Mouse (Mus musculus): ENCODE data around the gene Rere. TPM values are rescaled to one million over a fixed set of nuclear protein-coding genes. Genes with fewer than 3 reads are reported as not detected.
A peak's percentile ranks its signal among the peaks of the same experiment; 100 is the strongest.

Rere gene
- polyA plus RNA-seq, 1 experiment from 2014 or later = 29.5 TPM

DNA sequence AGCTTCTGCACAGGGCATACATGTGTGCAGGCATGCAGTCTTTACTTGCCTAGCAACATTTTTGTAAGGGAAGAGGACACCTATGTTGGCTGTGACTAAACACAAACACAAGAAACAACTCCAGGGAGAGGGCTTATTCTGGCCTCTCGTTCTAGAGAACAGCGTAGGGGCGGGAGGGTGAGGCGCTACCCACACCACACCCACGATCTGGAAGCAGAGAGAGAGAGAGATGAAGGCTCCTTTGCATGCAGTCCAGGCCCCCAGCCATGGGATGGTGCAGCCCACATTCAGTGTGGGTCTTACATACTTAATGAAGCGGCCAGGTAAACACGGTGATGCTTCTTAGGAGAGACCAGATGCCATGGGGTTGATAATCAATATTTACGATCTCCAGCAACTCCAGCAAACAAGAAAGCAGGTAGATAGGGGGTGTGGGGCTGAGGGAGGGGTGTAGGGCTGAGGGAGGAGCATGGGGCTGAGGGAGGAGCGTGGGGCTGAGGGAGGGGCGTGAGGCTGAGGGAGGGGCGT, 371.7 kb downstream of the Rere start:
- WGBS = 41% methylated on average over 11 of the region's 11 CpGs
- ATAC-seq (ENCODE audit: insufficient number of reproducible peaks, low FRiP score) = no peak

DNA sequence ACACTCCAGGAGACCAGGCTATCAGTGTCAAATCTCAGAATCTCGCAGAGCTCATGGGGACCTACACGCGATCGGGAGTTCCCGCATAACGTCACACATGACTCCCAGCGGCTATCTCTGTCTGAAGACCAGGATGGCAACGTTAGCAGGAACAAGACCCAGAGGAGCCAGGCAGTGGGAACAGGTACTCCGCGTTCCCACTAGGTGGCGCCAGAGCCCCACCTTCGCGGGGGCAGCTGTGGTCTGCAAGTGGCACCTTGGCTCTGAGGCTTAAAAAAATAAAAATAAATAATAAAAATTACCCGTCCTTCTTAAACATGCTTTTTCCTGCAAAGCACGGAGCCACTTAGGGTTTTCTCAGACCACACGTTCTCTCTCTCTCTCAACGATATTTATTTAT, 374.5 kb downstream of the Rere start:
- no peaks in the 10 kb centered on the region for H3K36me3 ChIP-seq
- no peak for ATAC-seq (ENCODE audit: insufficient number of reproducible peaks, low FRiP score)
- WGBS = 4% methylated on average over 17 of the region's 17 CpGs
- H3K4me3 ChIP-seq = no peak overlapping the region
- H3K27ac ChIP-seq (ENCODE audit: poor library complexity, severe bottlenecking) = no peak overlapping the region
- peaks cover 41% of the 10 kb centered on the region for H3K27me3 ChIP-seq (replicated peaks)
- no peak overlapping the region for H3K9ac ChIP-seq
- H3K4me1 ChIP-seq (replicated peaks) = peaks cover 8% of the 10 kb centered on the region
- H3K9me3 ChIP-seq (replicated peaks) = peaks cover 6% of the 10 kb centered on the region; the same call in 1 of the 2 replicates
- H3K4me2 ChIP-seq = peak overlapping the region; percentile 50

More for the DNA sequence above, 371.7 kb downstream of the Rere start:
- peaks cover 4% of the 10 kb centered on the region; the same call in 1 of the 2 replicates for H3K4me1 ChIP-seq (replicated peaks)
- H3K9me3 ChIP-seq (replicated peaks) = peaks cover 6% of the 10 kb centered on the region; the same call in 1 of the 2 replicates
- peaks cover 48% of the 10 kb centered on the region for H3K27me3 ChIP-seq (replicated peaks)
- no peak overlapping the region for H3K4me3 ChIP-seq
- no peaks in the 10 kb centered on the region for H3K36me3 ChIP-seq
- H3K27ac ChIP-seq (ENCODE audit: poor library complexity, severe bottlenecking) = no peak overlapping the region
- H3K4me2 ChIP-seq = no peak overlapping the region
- H3K9ac ChIP-seq = no peak overlapping the region

DNA sequence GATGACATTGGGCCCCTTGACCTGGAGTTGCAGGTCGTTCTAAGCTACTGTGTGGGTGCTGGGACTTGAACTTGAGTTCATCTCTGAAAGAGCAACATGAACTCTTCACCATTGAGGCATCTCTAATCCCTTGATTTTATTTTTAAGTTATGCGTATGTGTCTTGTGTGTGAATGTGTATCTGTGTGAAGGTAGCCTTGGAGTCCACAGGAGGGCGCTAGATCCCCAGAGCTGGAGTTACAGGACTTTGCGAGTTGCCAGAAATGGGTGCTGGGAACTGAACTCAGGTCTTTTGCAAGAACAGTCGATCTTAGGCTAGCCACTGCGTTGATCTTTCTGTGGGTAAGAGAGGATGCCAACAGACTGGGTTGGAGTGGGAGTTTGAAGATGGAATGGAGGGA, 375.1 kb downstream of the Rere start:
- 82% methylated on average over 6 of the region's 6 CpGs for WGBS
- no peaks in the 10 kb centered on the region for H3K36me3 ChIP-seq
- H3K9ac ChIP-seq = no peak overlapping the region
- peaks cover 36% of the 10 kb centered on the region for H3K27me3 ChIP-seq (replicated peaks)
- no peak overlapping the region for H3K27ac ChIP-seq (ENCODE audit: poor library complexity, severe bottlenecking)
- peaks cover 13% of the 10 kb centered on the region for H3K4me1 ChIP-seq (replicated peaks)
- no peak overlapping the region for H3K4me3 ChIP-seq
- ATAC-seq (ENCODE audit: insufficient number of reproducible peaks, low FRiP score) = no peak
- peaks cover 6% of the 10 kb centered on the region; the same call in 1 of the 2 replicates for H3K9me3 ChIP-seq (replicated peaks)
- H3K4me2 ChIP-seq = no peak overlapping the region

DNA sequence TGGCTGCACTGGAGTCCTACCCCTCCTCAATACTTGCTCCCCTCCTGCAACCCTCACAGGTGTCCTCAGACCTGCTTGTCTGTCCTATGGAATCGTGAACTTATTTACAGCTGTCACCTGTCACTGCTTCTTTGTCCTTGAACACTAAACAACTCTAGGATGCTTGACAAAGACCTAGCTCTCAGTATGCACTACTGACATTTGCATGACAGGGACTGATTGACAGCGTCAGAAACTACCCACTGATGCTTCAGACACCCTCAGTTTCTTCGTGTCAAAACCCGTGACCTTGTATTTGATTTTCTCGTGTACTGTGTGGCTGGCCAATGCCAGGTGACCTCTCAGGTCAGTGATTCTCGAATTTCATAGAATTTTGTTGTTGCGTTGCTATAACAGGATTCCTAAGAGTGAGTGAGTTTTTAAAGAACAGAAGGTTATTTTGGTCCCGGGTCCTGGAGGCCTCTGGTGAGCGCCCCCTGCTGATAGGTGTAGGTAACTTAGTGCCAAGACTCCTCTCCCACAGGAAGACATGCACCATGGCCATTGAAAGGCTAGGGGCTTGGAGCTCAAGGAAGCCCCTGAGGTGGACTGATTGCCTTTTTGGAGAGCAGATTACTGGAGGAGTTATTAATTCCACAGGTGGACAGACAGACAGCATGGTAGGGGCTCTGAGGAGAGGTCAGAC, 378.6 kb downstream of the Rere start:
- H3K27me3 ChIP-seq (replicated peaks) = peaks cover 2% of the 10 kb centered on the region; the same call in 1 of the 2 replicates
- H3K4me1 ChIP-seq (replicated peaks) = peaks cover 18% of the 10 kb centered on the region
- ATAC-seq (ENCODE audit: insufficient number of reproducible peaks, low FRiP score) = no peak
- no peak overlapping the region for H3K9ac ChIP-seq
- H3K27ac ChIP-seq (ENCODE audit: poor library complexity, severe bottlenecking) = no peak overlapping the region
- WGBS = 75% methylated on average over 9 of the region's 9 CpGs
- H3K4me3 ChIP-seq = no peak overlapping the region
- no peak overlapping the region for H3K4me2 ChIP-seq
- H3K36me3 ChIP-seq = no peaks in the 10 kb centered on the region
- H3K9me3 ChIP-seq (replicated peaks) = peaks cover 6% of the 10 kb centered on the region; the same call in 1 of the 2 replicates

DNA sequence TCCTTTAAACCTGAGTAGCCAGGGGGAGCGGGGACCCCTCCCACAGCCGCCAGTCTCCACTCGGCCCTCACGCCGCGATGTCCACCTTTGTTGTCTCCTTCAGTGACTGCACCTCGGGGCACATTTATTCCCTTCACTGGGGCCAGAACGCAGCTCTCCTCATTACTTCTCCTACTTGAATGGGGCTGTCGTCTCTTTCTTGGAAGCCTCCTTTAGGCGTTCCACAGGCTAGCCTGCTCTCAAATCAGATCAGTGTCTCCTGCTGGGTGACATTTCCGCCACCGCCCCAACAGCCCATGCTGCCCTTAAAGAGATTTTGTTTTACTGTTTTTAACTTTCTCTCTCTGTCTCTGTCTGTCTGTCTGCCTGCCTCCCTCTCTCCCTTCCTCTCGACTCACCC, 380.4 kb downstream of the Rere start:
- ATAC-seq (ENCODE audit: insufficient number of reproducible peaks, low FRiP score) = no peak
- Histone ChIP-seq H3K9me3 (replicated peaks) (peaks cover 1% of the 10 kb centered on the region; the same call in 1 of the 2 replicates), H3K4me2 (peak overlapping the region; percentile 74), H3K4me3 (peak overlapping the region; percentile 39), H3K9ac (peak overlapping the region; percentile 65), H3K27me3 (replicated peaks) (no peaks in the 10 kb centered on the region; the same call in 1 of the 2 replicates), H3K27ac (ENCODE audit: poor library complexity, severe bottlenecking) (no peak overlapping the region), H3K36me3 (no peaks in the 10 kb centered on the region), H3K4me1 (replicated peaks) (peaks cover 18% of the 10 kb centered on the region)
- 7% methylated on average over 13 of the region's 13 CpGs for WGBS

DNA sequence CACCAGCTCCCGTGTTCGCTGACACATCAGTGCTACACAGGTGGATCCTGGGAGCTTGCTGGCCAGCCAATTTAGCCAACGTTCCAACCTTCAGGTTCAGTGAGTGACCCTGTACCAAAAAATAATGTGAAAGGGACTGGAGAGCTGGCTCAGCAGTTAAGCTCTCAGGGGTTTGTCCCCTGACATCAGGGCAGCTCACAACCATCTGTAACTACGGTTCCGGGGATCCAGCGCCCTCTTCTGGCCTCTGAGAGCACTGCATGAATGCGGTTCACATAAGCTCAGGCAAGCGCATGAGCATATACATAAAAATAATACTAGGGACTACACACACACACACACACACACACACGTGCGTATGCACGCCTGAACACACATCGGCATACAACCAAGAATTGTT, 381.7 kb downstream of the Rere start:
- Histone ChIP-seq H3K36me3 (no peaks in the 10 kb centered on the region), H3K9ac (no peak overlapping the region), H3K27ac (ENCODE audit: poor library complexity, severe bottlenecking) (no peak overlapping the region), H3K9me3 (replicated peaks) (peaks cover 3% of the 10 kb centered on the region; the same call in 1 of the 2 replicates), H3K4me2 (no peak overlapping the region), H3K4me1 (replicated peaks) (peaks cover 18% of the 10 kb centered on the region), H3K27me3 (replicated peaks) (no peaks in the 10 kb centered on the region; the same call in 1 of the 2 replicates), H3K4me3 (no peak overlapping the region)
- WGBS = 50% methylated on average over 12 of the region's 12 CpGs
- no peak for ATAC-seq (ENCODE audit: insufficient number of reproducible peaks, low FRiP score)

DNA sequence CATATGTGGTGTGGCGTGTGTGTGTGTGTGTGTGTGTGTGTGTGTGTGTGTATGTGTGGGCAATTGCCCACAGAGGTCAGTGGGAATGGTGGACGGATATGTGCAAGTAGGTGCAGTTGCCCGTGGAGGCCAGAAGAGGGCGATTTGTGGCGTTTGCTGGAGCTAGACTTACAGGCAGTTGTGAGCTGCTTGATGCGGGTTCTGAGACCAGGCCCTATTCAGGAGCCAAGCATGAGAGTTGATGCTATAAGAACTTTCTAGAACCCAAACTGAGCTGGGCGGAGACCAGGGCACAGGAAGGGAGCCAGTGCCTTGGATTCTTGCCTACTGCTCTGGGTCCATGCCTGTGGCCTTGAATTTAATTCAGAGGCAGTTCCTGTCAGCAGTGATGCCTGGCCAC, 383.3 kb downstream of the Rere start:
- 84% methylated on average over 7 of the region's 7 CpGs for WGBS
- no peaks in the 10 kb centered on the region for H3K36me3 ChIP-seq

DNA sequence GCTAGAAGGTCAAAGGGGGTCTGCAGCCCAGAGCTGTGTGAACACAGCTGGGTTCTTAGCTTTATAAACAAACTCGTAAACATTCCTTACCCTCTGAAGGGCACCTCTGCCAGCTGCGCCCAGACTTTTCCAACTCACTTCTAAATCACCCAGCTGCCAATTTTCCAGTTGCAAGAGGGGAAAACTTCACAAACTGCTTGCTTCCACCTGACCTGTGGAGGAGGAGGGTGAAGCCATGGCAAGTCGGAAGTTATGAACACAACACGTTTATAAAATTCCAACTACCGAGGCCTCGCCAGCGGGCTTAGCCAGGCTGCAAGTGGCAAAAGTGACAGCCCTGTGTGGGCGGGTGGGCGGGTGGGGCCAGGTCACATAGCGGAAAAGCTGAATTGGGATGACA, 384.4 kb downstream of the Rere start:
- peaks cover 14% of the 10 kb centered on the region for H3K4me1 ChIP-seq (replicated peaks)
- H3K9me3 ChIP-seq (replicated peaks) = peaks cover 3% of the 10 kb centered on the region; the same call in 1 of the 2 replicates
- no peaks in the 10 kb centered on the region for H3K36me3 ChIP-seq
- no peak for ATAC-seq (ENCODE audit: insufficient number of reproducible peaks, low FRiP score)
- no peaks in the 10 kb centered on the region; the same call in 1 of the 2 replicates for H3K27me3 ChIP-seq (replicated peaks)
- no peak overlapping the region for H3K4me2 ChIP-seq
- H3K4me3 ChIP-seq = no peak overlapping the region
- H3K27ac ChIP-seq (ENCODE audit: poor library complexity, severe bottlenecking) = no peak overlapping the region
- WGBS = 80% methylated on average over 10 of the region's 10 CpGs
- H3K9ac ChIP-seq = no peak overlapping the region

More for the DNA sequence above, 383.3 kb downstream of the Rere start:
- Histone ChIP-seq H3K9me3 (replicated peaks) (peaks cover 3% of the 10 kb centered on the region; the same call in 1 of the 2 replicates), H3K4me2 (no peak overlapping the region), H3K9ac (no peak overlapping the region), H3K4me1 (replicated peaks) (peaks cover 18% of the 10 kb centered on the region), H3K27me3 (replicated peaks) (no peaks in the 10 kb centered on the region; the same call in 1 of the 2 replicates), H3K4me3 (no peak overlapping the region), H3K27ac (ENCODE audit: poor library complexity, severe bottlenecking) (no peak overlapping the region)
- no peak for ATAC-seq (ENCODE audit: insufficient number of reproducible peaks, low FRiP score)

Other genes with a start within 250 kb of the Rere start
- gene Gpr157, start 194.3 kb upstream of the Rere start, polyA plus RNA-seq (2016; fragmentation: Nextera tagmentation; extraction: Ambion mirVana) = 2.1 and 2.2 TPM in 2 replicates
- 1.2 and 1.7 TPM in 2 replicates for gene Slc2a5, start 162.4 kb upstream of the Rere start, polyA plus RNA-seq (2016; fragmentation: Nextera tagmentation; extraction: Ambion mirVana)
- gene Slc2a7, start 132.7 kb upstream of the Rere start, polyA plus RNA-seq (2016; fragmentation: Nextera tagmentation; extraction: Ambion mirVana) = not detected in 2 replicates
- gene Car6, start 80.3 kb upstream of the Rere start, polyA plus RNA-seq (2016; fragmentation: Nextera tagmentation; extraction: Ambion mirVana) = not detected in 2 replicates
- 2,142 and 2,173 TPM in 2 replicates for gene Eno1, start 44.9 kb upstream of the Rere start, polyA plus RNA-seq (2016; fragmentation: Nextera tagmentation; extraction: Ambion mirVana)